Mouse (Mus musculus) WW6 (cell line): ENCODE measurements at regions not wholly inside any gene's neighbourhood (a gene's known extent, or its start where the extent isn't known, plus 50 kb on each side); places are given as distances from the start of the nearest gene placed in this dataset.

Source experiments
- DNase-seq: peaks from one replicate; pipeline ENCODE4 v3.0.0-alpha.2; 2013; ENCODE audit warnings: low read depth, low spot score

DNA sequence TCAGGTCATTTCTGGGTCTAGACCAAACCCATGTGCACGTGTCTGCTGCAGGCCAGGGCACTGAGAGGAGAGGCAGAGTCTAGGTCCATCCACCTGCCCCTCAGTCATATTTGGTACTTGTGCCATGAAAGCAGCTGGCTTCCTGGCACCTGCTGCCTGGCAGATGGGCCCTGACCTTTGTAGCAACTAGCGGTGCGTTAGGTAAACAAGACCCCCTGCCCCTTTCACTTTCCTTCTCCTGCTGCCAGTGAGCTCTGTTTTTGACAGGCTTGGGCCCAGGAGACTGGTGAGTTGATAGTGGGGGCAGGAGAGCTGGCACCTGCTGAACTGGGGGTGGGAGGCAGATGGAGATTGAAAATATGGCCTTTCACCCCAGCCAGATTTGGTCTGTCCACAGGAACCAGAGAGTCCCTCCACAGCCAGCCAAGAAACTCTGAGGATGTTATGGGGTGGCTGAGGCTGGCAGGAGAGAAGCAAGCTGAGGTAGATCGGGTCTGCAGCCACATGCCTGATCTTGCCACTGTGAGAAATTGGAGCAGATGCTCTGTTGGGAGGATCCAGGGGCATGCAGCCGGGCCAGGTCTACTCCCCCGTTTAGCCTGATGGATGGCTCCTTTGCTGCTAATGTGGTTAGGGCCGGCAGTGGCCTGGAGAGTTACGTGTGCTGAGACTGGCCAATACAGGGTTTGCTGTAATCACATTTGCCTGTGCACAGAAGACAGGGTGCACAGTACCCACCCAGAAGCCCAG, 316.6 kb upstream of the 4931429L15Rik start:
- DNase-seq, result no peak

DNA sequence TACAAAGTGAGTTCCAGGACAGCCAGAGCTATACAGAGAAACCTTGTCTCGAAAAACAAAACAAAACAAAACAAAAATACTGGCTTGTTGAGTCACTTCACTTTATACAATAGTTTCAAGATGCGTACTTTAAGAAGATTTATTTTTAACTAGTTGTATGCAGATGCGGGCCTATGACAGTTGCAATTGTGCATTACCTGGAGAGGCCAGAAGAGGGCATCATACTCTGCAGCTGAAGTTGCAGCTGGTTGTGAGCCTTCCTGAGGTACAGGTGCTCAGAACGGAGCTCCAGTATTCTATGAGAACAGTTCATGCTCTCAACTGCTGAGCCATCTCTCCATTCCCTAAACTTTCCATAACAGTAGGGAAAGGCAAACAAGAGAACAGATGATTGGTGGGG, 314.2 kb upstream of the 4931429L15Rik start:
- no peak for DNase-seq

- no peak for DNase-seq
Measured at GRCm38 (mm10) chr9:46632576-46632975, 312.8 kb upstream of the 4931429L15Rik start.

DNA sequence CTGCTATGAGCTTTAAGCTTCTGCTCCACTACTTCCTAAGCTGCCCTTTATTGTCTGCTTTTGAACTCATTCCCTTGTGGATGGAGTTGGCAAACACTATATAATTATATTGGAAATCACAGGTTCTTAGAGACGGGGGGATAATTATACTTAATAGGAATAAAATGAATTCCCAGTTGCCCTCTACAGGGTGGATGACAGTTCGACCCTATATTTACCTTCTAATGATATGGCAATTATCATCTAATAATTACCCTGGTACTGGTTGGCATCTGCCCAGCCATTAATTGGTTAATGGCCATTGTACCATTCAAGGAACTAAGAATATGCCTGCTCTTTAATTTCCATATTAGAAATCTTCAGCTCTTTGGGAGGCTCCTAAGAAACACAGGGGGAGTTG, 302.5 kb upstream of the 4931429L15Rik start:
- no peak for DNase-seq

GRCm38 (mm10) chr9:46621851-46622250, 302.1 kb upstream of the 4931429L15Rik start:
- no peak for DNase-seq

DNA sequence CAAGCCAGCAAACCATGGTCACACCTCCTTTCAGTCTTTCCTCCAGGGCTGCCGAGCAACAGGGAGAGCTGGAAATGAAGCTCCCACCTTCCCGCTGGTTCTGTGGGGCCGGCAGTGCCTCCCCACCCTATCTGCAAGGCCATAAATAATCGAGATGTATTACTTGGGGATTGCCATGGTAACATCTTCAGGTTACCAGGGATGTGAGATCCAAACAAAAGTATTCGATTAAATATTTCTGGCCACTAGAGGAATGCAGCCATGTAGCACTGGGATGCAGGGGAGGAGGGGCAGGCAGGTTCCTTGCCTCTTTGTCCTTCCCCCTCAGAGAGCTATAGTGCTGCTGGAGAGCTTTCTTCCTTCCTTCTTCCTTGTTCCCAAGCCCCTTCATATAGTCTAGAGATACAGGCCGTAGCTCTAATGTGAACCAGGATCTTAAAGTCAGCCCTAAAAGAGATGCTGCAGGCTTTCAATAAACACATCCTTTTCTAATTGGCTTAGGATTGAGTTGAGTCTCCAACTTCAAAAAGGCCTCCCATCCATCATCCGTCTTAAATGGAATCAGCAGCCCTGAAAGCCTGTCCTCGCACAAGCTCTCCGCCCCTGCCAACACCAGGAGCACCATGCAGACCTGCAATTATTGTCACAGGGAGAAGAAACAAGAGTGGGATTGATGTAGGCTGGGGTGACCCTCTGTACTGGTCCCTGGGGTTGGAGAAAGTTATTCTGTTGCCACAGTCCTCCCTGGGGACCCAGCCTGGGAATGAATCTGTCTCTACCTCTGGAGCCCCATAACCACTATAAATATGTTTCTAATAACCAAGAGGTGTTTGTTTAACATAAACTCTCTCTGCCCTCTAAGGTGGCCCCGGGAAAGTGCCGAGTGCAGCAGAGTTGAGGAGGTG, 290.6 kb upstream of the 4931429L15Rik start:
- no peak for DNase-seq

DNA sequence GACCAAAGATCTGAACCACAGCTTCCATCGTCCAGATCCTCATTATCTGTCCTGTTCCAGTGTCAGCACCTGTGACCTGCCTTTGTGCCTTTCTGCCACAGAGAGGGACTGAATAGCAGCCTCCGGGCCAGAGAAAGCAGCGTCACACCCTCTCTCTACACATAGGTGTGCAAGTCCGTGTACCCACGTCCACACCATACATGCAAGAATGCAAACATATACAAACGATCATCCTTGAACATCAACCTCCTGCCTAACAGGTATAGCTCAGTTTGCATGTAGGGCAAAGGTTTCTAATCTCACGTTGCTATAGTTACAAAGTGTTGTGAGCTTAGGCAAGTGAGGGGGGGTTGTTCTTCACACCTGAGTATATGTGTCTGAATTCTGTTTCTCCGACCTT, 288.9 kb upstream of the 4931429L15Rik start:
- DNase-seq, result no peak

- no peak for DNase-seq
Measured at GRCm38 (mm10) chr9:46600803-46601202, 281.0 kb upstream of the 4931429L15Rik start.

DNA sequence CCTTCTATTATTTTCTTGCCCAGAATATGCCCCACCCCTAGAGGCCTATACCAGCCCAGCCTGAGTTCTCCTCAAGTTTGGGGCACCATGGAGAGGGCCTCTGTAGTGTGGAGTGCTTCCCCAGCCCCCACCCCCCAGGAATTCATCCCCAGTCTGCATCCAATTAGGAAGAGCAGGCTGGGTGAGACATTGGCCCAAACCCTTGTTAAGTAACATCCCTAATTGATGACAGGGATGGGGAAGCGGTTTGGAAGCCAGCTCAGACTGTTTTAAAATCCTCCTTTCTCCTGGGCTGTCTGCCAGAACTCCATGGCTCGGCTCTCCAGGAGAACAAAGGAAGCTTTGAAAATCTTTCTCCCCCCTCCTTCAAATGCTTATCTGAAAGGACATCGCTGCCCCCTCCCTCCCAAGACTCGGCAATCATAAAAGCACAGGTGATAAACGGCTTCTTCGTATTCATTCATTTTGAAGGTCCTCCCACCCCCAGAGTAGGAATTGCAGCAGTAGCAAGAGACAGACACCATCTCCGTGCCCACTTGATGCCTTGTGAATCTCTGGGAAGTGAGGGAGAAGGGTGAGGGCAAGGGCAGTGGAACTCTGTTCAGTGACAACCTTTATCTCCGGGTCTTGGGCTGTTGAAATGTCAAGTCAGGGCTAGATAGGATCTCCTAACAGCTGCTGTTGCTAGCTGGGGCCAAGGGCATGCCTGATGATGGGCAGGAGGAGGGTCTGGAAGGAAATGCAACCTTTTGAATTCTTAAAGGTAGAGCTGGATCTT, 280.3 kb upstream of the 4931429L15Rik start:
- DNase-seq, result no peak

GRCm38 (mm10) chr9:46598518-46598917, 278.7 kb upstream of the 4931429L15Rik start:
- no peak for DNase-seq

GRCm38 (mm10) chr9:46593444-46593843, 273.7 kb upstream of the 4931429L15Rik start:
- DNase-seq, result no peak

DNA sequence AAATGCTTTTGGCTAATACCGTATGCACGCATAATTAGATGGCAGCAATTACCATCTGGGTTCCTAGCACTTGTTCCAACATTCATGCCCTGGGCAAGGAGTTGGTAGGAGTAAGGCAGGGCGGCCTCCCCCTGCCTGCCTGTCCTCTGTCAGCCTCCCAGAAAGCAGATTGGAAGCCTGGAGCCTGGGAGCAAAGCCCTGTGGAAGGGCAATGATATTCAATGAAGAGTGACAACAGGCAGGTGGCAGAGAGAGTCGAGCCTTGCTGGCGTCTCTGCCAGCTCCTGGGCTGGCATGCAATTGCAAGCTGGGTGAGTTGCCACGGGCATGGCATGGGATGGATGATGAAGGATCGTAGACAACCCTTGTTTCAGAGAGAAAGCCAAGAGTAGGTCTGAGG, 273.1 kb upstream of the 4931429L15Rik start:
- no peak for DNase-seq

DNA sequence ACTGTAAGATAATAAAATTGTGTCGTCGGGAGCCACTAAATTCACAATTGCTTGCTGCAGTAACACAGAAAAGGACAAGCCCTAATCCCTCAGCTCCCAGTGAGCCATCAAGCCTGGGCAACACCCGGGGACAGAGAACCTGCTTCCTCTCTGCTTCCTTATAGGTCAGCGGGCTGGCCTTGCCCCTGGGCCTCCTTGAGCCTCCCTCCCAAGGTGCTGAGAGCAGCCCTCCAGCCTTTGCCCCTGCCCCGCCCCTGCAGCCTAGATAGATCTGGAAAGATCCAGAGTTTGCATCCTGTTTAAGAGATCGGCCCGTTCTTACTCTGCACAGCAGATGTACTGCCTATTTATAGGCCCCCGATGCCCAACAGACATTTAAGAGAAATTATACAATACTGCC, 267.0 kb upstream of the 4931429L15Rik start:
- DNase-seq, result no peak

DNA sequence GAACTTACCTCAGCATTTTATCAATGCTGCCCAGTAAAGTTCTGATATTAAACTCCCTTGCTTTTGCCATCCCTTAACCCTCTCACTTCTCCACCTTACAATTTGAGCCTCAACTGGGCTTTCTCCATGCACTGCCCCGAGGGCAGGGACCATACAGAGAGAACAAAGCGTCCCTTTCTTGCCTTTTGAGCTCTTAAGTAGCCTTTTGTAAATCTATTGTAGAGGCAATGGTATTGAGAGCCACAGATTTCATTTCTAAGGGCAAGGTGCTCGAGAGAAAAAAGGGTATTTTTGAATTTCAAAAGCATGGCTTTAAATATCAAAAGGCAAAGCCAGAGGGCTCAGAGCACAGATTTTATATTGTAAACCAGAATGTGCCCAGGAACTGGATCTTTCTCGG, 262.1 kb upstream of the 4931429L15Rik start:
- peak; percentile 59 for DNase-seq

GRCm38 (mm10) chr9:46562301-46562700, 242.5 kb upstream of the 4931429L15Rik start:
- DNase-seq, result no peak

GRCm38 (mm10) chr9:46558481-46558880, 238.7 kb upstream of the 4931429L15Rik start:
- DNase-seq, result no peak

GRCm38 (mm10) chr9:46557781-46558180, 238.0 kb upstream of the 4931429L15Rik start:
- no peak for DNase-seq

GRCm38 (mm10) chr9:46555156-46555555, 235.4 kb upstream of the 4931429L15Rik start:
- no peak for DNase-seq

- DNase-seq, result no peak
Measured at GRCm38 (mm10) chr9:46554586-46555152, 234.9 kb upstream of the 4931429L15Rik start.

DNA sequence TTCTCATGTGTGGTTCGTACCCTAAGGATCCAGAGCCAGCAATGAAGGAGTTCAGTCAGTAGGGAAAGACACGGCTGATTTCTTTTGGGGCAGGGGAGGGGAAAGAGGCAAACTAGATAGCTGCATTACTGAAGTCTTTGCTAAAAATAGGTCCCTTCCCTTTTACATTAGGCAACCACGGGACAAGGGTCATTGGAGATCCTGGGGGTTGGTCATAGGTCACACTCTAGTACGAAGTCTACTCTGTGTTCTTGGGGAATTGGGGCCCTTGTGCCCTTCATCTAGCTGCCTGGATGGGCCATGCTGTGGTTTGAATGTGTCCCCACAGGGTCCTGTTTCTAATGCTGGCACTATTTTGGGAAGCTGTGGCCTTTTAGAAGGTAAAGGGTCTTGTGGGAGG, 229.6 kb upstream of the 4931429L15Rik start:
- no peak for DNase-seq

DNA sequence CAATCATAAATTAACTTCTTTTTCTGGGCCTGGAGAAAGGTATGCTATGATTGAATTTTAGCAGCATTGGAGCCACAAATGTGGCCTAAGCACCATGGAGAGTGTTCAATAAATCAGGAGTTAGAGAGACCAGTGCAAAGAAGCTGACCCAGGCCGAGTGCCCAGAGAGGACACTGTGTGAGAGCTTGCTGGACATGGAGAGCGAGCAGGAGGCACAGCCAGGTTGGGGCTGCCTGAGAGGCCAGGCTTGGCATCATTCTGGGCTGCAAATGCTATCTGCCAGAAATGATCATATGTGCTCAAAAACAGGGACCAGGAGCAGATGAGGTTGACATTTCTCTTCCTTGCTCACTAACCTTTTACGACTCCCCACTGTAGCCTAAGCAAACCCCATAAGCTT, 224.5 kb upstream of the 4931429L15Rik start:
- no peak for DNase-seq

DNA sequence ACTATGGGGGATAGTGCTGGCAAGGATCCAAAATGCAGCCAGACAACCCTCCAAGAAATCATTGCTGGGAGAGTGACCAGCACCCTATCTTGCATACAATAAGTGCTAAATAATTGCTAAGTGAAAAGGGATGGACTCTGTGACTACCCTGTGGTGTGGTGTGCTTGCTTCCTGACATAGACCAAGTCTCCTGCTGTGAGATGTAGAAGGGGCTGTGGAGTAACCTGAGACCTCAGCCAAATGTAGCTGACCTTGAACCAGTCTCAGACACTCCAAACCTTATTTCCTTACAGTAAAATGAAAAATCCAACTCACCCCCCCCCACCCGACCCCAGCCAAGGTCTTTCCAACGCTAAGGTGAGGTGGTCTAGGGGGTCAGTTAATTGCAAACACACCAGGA, 221.2 kb upstream of the 4931429L15Rik start:
- no peak for DNase-seq
